Mouse (Mus musculus): Measurements from ENCODE around the gene Aspscr1. TPM values are rescaled to one million over a fixed set of nuclear protein-coding genes. Genes with fewer than 3 reads are reported as not detected.
A peak's percentile ranks its signal among the peaks of the same experiment; 100 is the strongest.

Gene Aspscr1
- polyA plus RNA-seq, 1 experiment, result 50.8 TPM

DNA sequence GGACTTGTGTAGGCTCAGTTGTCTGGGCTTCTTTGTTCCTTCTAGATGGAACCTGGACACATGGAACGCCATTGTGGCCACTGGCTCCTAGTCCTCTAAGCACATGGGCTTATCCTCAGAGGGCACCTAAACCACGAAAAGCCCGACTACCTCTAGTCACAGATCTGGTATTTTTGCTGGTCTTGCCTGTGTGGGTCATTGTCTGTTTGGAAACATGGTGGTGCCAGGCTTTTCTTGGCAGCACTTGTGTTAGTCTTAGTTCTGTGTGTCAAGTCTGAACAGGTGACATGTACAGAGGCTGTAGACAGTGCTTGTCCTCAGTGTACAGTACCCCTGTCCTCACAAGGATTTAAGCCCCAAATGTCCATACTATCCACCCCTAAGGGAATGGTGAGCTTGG lies 10.8 kb downstream of the Aspscr1 start:
- DNase-seq (ENCODE audit: low spot score), result no peak

DNA sequence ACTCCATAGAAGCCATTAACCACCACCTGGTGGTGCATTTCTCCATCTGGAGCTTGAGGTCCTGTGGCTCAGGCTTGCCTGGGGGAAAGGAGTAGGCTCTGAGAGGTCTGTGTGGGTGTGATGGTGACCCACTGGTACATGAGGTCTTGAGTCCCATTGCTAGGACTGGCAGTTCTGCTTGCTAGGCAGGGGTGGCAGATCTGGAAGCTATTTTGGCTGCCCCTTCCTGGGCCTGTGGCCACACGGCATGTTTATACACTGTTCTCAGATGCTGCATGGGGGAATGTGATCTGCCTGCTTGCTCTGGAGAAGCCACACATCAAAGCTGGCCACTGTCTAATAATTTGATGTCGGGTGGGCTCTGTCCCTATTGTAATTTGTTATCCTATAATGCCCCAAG lies 11.3 kb downstream of the Aspscr1 start:
- no peak for DNase-seq (ENCODE audit: low spot score)

DNA sequence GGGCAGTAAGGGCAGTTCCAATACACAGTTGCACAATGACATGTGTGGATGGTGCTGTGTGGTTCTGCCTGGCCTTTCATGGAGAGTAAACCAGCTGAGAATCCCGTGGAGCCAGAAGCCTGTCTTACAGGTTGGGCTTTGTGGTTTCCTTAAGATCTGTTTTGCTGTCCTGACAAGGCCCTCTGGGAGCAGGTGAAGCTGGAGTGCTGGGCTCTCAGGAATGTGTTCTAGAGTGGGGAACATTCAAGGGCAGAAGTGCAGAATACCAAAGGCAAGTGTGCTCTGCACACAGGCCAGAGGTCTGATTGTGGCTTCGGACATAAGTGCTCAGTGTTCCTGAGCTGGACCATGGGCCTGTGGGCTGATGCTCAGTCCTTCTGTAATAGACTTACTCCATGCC lies 11.9 kb downstream of the Aspscr1 start:
- DNase-seq (ENCODE audit: low spot score), result no peak

DNA sequence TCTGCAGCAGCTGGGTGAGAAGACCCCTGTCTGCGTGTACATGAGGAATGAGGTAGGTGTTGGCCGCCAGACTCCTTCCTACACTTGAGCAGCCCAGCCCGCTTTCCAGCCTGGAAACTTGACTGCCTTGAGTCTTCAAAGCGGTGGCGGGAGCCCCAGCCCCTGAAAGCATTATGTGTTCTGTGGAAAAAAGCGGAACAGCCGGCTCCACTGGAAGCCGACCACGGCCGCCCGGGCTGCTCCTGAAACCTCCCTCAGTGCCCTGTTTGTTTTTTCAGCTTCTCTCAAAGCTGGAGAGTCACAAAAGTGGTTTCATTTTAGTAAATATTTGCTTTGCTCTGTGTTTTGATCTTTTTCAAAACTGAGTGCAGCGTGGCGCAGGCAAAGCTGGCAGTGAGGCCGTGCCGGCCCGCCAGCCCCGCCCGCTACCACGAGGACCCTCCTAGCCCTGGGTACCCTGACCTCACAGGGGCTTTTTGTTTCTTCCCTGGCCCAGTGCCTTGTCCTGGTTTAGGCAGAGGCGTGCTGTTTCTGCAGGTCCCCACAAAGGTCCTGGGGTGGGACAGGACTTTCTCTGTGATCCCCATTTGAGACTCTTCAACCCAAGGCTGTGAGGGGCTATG lies 14.0 kb downstream of the Aspscr1 start:
- DNase-seq (ENCODE audit: low spot score), result no peak

DNA sequence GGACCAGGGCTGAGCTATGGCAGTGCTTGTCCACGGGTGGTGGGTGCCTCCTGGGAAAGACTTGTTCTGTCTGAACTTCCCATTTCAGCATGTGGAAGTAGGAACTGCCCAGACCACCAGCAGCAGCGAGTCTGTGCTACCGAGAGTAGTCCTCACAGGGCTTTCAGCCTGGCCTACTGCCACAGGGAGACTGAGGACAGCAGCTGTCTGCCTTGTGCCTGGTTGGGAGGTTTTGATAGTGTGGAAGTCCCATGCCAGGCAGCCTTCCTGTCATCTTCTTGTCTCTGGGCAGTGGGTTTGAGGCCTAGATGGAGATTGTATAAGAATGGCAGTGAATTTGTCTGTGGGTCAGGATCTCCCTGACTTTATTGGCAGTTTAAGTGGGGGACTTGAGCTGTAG lies 16.6 kb downstream of the Aspscr1 start:
- DNase-seq (ENCODE audit: low spot score), result no peak

DNA sequence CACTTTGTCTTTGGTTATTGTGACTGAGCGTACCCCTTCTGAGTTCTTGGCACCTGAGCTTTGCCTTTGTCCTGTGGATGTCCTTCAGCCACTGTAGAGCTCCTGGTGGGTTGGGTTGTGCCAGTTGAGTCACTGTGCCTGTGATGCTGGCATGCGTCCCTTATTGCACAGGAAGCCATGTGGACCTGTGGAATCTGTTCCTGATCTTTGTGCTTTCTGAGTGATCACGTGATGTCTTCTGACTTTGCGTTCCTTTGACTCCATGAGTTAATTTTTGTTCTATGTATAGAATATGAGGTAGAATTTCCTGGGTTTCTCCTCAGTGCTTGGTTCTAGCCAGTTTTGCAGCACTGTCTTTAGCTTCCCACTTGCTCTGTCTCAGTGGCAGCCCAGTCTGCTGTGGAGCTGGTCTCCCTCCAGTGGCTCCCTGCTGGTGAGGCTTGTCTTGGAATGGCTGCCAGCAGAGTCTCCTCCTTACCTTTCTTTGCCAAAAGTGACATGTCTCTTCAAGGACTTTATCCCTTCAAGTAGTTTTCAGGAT lies 19.8 kb downstream of the Aspscr1 start:
- no peak for DNase-seq (ENCODE audit: low spot score)

DNA sequence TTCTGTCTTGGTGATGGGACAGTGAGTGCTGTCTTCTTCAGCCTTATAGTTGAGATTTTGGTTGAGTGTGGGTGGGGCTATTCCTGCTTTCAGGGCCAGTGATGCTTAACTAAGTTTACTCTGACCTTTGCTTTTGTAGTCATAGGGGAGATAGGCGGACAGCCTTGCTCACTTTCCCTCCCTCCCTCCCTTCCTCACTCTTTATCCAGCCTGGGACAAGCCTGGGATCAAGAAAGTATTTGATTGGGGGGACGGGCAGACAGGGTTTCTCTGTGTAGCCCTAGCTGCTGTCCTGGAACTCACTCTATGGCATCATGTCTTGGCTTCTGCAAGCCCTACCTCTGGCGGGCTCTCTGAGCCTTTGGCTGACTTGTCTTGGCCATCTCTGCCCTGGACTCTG lies 20.7 kb downstream of the Aspscr1 start:
- DNase-seq (ENCODE audit: low spot score), result no peak

DNA sequence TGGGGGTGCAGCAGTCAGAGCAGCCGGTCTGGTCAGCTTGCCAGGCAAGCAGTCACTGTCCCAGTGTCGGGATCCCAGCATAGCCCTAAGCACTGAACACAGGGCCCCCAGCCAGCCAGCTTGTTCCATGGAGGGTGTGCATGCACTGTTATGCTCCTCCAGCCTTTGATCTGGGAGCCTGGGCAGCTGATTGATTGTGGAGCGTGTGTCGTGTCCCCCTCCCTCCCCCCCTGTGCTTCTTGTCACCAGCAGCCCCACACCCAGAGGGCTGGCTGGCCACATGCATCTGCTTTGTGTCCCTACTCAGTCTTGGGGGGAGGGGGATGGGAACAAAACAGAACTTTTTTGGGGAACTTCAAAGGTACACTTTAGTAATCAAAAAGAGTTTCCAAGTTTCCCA lies 22.4 kb downstream of the Aspscr1 start:
- DNase-seq (ENCODE audit: low spot score), result no peak

DNA sequence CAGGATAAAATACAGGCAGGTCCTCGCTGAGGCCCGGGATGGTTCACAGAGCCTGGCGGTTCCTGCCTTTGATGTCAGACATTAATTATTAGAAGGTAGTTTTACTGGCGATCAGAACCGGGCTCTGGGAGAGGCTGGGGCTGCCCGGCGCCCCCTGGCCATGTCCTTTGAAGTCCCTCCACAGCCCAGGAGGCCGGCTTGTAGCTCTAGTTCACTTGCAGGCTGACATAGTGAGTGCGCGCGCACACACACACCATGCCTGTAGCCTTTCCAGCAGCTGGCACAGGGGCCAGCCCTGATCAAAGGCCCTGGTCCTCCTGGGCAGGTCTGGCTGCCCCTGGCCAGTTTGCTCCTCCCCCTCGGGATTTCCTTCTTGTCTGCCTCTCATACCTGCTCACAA lies 22.9 kb downstream of the Aspscr1 start:
- no peak for DNase-seq (ENCODE audit: low spot score)

DNA sequence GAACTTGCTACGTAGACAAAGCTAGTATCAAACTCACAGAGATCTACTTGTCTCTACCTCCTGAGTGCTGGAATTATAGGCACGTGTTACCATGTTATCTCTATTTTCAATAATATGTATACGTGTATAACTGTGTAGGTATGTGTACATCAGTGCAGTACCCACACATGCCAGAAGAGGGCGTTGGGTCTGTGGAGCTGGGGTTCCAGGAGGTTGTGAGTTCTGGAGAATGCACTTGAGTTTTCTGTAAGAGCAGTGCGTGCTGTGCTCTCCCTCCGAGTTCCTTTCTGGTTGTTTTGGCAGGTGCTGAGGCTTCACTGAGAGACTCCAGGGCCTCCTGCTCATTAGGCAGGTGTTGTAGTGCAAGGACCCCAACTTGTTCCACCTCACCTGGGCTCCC lies 23.8 kb downstream of the Aspscr1 start:
- DNase-seq (ENCODE audit: low spot score), result no peak

DNA sequence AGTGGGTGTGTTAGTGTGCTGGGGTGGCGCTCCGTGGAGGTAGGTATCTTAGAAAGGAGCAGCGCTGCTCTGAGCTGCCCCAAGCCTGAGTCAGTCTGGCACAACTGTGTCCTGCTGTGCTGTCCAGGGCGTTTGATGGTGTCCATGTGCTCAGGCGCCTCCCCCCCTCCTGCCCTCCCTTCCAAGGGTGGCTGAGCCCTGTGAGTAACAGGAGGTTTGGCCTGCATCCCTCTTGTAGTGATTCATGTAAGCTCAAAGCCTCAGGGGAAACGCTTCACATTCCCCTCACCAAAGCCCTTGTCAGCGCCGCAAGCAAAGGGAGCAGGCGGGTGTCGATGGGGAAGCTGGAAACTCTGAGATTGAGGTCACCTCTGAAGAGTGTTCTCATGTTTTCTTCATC lies 25.0 kb downstream of the Aspscr1 start:
- no peak for DNase-seq (ENCODE audit: low spot score)

DNA sequence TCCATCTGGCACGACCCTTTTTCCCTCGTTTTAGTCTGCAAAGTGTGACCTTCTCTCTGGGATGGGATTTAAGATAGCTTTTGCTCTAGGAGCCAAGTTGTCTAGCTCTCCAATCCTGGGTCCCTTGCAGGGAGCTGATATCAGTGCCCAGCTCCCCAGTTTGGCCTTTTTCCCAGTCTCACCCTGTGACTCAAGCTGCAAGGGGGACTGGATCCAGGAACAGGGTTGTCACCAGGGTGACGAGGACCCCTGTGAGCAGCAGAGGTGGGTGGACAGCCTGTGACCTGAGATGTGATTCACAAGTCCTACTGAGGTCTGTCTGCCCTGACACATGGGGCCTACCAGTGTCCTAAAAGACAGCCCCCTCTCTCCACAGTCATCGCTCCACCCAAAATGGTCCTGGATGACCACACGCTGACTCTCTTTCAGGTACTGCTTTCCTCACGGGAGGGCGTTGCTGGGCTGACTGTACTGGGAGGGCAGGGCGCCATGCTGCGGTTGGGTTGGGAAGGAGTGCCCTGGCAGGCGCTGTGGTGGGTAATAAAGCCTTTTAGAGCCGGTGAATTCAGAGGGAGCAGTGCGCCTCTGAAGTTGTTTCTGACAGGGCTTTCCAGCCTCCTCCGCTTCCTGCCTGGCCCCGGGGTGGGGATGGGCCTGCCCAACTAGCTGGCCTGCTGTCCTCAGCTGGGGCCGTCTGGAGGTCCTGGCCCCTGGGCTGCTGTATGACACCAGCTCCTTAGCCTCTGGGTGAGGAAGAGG lies 31.1 kb downstream of the Aspscr1 start:
- DNase-seq (ENCODE audit: low spot score), result no peak

DNA sequence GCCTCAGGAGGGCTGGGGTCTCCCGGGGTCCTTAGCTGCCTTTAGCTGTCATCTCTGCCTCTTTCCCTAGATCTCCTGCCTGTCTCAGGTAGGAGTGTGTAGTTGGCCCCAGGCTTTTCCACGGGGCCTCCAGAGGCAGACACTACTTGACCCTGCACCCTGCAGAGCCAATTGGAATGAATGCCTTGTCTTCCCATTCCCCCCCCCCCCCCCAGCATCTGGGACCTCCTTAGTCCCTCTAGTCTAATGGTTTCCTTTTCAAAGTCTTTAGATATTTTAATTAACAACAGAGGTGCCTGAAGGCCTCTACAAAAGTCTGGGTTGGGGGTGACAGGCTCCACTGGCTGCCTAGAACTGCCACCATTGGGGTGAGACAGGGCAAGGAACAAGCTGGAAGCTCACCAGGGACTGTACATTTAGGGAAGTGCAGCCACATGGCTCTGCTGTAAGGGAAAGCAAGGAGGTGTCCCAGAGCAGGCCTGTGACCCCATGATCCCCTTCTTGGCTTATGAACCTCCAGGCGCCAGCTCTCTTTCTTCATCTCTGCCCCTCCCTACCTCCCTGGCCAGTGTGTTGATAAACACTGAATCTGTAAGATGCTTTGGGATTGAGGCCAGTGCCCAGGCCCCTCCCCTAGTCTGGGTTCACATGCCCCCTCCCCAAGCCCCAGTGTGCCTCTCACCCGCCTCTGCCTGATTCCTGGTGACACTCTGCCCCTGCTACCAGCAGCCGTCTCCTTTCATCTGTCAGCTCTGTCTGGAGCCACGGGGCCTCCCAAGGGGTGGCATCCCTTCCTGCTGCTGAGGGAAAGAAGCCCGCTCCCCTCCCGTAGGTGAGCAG lies 31.9 kb downstream of the Aspscr1 start:
- DNase-seq (ENCODE audit: low spot score), result no peak

DNA sequence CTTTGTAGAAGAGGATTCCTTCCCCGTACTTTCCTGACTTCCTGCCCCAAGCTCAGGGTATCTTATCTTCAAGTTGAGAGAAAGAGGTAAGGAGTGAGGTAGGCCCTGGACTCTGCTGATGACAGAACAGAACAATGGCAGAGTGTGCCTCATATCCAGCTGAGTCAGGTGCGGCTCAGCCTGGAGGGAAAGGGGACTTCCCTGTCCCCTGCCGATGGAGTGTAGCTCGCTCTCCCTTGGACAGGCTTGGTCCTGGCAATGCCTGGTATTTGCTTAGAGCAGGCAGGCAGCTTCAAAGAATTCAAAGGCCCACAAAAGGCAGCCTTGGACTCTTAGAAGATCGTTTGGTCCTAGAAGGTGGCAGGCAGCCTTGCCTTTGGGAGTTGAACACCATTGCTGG lies 33.3 kb downstream of the Aspscr1 start:
- DNase-seq (ENCODE audit: low spot score), result no peak

DNA sequence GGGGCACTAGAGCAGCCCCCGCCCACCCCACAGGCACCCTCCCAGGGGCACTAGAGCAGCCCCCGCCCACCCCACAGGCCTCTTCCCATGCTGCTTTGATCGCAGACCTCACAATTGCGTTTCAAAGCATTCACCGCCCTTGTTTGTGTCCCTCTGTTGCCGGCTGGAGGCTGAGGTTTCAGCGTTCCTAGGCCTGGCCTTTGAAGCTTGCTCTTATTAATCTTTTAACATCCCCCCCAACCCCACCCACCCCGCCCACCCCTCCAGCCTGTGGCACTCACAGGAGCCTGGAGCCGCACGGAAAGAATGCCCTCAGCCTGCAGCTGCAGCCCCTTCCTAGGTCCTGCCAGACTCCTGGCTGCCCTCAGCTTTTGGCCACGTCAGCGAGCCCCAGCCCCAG lies 34.5 kb downstream of the Aspscr1 start:
- no peak for DNase-seq (ENCODE audit: low spot score)

DNA sequence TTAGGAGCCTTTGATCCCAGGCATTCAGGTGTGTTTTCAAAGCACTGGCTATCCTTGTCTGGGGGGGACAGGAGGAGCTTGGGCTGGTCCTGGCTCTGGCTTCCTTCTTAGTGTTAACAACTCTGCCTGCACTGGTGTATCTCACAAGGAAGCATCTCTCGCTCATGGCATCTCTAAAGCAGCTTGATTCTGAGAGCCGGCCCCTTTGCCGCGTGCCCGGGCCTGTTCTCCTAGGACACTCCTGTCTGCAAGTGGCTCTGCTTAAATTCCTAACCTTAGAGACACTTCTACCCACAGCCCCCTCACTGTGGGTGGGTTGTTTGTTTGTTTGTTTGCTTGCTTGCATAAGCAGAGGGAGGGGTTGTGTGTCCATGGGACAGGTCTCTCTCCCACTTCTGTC lies 35.2 kb downstream of the Aspscr1 start:
- no peak for DNase-seq (ENCODE audit: low spot score)

DNA sequence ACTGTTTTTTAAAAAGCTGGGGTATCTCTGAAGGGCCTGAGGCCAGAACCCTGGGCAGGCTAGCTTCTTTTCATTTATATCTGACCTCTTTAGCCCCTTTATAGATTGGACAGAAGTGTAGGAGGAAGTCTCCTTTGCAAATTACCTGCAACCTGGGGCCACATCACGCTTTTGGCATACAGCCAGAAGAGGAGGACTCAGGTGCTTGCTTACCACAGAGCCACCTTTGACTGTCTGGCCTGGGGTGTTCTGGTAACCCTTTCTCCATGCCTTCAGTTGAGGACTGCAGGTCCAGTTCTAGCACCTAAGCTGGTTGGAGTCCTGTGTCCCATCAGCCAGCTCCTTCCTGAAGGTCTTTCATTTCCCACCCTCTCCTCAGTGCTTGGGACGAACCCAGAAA lies 36.8 kb downstream of the Aspscr1 start:
- no peak for DNase-seq (ENCODE audit: low spot score)

DNA sequence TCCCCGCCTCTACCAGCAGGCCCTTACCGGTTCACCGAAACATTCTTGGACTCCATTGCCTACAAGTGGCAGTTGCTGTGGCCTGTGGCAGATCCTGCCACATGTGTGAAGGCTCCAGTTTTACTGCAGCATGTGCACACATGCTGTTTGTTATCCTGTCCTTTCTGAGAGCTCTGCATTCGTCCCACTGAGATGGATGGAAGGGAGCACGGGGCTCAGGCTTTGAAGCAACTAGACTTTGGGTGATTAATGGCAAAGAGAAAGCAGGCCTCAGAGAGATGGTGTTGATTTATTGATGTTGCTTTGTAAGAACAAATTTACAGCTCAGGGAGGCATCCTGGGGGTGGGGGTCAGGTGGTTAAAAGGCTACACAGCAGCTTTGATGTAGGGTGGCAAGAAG lies 37.9 kb downstream of the Aspscr1 start:
- no peak for DNase-seq (ENCODE audit: low spot score)

DNA sequence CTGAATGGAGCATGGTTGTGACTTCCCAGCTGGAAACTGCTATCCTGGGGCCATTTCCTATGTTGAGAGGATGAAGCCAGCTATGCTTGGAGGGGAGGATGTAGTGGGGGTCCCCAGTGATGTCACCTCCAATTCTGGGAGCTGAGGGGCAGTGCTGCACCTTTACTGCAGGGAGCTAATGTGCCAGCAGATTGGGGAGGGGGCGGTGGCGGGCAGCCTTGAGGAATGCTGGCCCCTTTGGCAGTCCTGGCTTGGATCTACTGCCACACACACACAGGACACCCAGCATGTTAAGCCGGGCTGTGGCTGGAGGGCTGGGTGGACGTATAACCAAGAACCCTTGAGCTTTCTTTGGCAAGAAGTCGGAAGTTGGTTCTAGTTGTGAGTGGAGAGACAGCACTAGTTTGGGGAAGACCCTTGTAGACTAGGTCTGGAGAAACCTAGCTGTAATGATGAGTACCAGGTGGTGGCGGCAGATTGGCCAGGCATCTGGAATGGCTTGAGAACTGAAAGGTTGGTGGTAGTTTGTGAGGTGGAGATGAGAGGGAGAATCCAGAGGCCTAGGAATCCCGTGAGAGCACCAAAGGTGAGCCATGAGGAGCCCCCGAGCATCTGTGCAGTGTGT lies 39.3 kb downstream of the Aspscr1 start:
- DNase-seq (ENCODE audit: low spot score), result no peak

DNA sequence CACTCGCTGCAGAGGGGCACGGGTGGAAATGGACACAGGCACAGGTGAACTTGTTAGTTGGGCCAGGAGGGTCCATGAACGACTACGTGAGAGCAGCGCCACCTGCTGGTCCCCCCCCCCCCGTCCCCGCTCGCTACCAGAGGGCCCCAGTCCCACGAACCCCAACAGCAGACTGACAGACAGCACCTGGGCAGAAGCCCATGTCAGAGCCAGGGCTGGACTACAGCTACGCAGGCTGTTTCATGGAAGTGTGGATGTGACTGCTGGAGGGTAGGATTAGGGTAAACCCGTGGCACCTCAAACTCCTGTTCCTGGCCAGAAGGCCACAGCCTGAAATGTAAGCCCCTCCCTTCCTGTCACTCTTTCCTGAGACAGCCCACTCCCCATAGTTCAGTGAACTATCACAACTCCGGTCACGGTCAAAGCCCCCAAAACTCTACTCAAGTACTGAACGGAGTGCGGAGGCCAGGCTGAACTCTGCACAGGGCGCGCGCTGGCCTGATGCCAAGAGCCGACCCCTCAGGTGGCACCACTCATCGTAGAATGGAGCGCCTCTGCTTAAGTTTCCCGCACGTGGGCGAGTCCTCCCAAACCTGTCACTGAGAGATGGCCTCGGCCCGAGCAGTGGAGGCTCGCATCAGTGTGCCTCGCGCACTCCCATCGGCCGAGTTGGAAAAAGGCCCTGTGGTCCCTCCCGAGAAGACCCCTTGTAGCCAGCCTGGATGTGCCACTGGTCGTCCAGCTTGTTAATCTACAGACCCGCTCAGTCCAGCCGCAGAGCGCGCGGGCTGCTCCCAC lies 40.2 kb downstream of the Aspscr1 start:
- DNase-seq (ENCODE audit: low spot score), result peak; percentile 48

All from urinary bladder, adult 2 months (tissue).